Mouse (Mus musculus): ENCODE measurements around the gene Tmem129. TPM values are rescaled to one million over a fixed set of nuclear protein-coding genes. Genes with fewer than 3 reads are reported as not detected.

Gene Tmem129
- total RNA-seq (2017), result 21.5 and 22.0 TPM in 2 replicates

DNA sequence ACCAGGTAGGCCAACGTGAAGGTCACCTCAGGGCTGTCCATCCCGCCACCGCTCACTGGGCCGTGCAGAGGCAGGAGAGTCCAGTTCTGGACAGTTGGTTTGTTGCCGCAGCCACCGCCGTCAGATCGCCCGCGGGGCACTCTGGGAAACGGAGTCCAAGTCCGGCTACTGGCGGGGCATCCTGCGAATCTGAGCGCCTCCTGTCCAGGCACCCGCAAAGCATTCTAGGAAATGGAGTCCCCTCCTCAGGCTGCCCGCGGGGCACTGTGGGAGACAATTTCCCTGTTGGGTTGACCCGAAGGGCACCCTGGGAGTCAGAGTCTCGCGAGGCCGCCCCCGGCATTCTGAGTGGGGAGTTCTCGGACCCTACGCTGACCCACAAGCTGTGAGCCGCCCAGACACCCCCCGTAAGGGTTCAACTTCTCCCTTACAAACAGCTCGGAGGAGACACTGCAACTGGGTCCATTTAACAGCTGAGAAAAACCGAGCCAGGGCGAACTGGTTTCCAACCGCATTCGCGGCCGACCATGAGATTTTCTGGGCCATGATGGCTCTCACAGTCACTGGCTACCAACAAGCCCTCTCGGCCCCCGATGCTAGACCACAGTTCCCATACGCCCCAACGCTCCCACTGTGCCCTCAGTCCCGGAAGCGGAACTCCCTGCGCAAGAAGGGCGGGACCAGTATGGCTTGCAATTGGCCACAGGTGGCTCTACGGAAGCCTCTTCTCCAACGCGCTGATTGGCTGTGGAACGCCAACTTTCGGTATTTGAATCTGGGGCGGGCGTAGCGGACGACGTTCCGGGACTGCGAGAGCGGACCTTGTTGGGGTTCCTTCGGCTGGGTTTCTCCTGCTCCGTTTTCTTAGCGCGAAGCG, at the start of gene Tmem129, which contains the start of gene Tacc3:
Tmem129 (minus strand) TSS at position 630 of the 877 bp plus-strand sequence.
Tacc3 (plus strand) TSS at position 342 of the 877 bp plus-strand sequence.
- ATAC-seq (ENCODE audit: extremely low read depth, insufficient number of reproducible peaks, low FRiP score, poor library complexity, severe bottlenecking), result peak; percentile 88

DNA sequence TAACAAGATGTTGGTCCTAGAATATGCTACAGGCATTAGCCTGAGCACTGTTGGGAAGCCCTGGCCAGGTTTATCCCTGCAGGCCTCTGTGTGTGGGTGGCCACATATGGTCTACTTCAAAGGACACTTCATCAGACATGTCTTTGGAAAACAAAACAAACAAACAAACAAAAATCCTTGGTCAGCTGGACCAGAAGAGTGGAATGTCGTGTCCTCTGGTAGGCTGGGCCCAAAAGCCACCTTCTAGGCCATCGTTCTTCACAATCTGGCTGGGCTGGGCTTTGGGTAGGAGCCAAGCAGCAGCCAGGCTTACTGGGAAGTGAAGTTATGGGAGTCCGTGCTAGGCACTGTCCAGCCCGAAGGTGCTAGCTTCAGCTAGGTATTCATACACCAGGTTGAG, 48.9 kb upstream of the Tmem129 start:
- ATAC-seq (ENCODE audit: extremely low read depth, insufficient number of reproducible peaks, low FRiP score, poor library complexity, severe bottlenecking), result no peak

DNA sequence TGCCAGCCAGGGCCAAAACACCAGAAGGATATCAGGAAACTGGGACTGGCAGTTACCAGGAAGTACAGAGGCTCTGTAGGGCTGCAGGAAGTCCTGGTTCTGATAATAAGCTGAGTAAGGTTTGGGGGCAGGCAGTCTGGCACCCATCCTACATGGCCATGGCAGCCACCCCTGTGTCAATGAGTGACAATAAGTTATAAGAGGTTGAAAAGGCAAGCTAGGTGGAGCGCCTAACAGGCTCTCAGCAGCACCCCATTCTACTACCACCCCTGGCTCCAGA, 48.1 kb upstream of the Tmem129 start:
- ATAC-seq (ENCODE audit: extremely low read depth, insufficient number of reproducible peaks, low FRiP score, poor library complexity, severe bottlenecking), result no peak

DNA sequence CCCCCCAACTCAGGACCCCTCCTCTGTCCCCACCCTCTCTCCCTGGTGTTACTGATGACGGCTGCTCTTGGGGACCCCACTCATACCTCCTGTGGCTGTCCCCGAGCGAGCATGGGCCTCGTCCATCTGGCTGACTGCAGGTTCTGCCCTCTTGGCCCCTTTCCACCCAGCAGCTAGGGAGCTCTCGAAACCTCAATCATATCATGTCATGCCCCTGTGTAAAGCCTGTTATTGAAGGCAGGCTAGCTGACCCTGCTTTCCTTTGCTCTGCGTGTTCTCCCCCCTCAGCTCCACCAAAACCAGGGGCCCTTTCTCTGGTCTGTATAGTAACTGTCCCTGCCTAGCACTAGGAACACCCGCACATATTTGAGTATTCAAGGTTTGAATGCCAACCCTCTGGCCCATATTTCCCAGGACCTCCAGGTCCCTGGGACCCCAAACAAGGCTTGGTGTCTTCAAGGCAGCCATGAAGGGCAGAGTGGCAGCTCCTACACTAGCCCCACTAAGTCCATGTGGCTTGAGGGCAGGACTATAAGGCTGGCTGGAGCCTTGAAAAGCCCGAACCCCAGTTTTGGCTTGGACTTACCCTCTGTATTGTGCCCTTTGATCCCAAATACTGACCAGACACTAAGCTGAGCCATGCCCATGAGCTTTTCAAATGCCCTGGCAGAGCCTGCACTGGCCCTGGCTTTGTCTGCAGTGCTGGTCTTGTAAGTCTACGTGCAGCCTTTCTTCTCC, 47.6 kb upstream of the Tmem129 start:
- no peak for ATAC-seq (ENCODE audit: extremely low read depth, insufficient number of reproducible peaks, low FRiP score, poor library complexity, severe bottlenecking)

DNA sequence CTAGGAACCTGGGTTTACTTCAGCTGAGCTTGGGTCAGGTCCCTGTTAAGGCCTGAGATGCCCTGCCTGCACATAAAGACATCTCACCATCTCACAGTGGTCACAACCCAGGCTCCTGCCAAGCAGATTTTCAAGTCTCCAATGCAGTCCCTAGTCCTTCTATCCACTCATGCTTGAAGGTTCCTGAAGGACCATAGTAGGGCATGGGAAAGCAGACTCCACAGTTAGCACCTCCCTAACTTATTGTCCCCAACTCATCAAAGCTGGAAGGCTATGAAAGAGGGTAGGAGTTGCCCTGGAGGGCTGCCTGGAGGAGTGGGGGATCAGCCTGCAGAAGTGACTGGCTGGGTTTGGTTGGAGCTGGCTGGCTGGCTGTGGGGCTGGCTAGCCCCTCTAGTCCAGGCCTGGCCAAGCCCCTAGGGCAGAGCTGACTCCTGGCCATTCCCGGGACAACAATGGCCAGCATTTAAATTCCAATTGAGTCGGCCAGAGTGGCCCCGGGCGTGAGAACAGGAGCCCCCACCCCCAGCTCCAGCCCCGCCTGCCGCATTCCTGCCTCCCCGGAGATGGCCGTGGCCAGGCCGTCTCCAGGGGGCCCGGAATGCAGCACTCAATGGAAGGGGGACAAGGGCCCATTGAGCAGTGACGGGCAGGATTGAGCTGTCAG, 46.9 kb upstream of the Tmem129 start:
- no peak for ATAC-seq (ENCODE audit: extremely low read depth, insufficient number of reproducible peaks, low FRiP score, poor library complexity, severe bottlenecking)

DNA sequence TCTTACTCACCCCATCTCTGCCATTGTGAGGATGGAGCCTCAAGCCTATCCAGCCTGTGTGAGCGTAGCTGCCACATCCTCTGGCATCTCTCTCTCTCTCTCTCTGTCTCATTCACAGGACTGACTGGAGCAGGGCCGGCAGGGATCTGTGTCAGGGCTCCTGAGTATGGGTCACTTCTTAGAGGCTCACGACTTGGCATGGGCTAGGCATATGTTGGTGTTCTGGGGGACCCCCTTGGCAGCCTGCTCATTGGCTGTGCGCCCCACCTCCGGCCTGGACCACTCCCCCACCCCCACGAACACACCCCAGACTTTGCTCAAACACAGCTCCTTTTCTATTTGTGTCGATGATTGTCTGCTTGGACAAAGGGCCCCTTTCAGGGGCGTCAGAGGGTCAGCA, 45.8 kb upstream of the Tmem129 start:
- no peak for ATAC-seq (ENCODE audit: extremely low read depth, insufficient number of reproducible peaks, low FRiP score, poor library complexity, severe bottlenecking)

DNA sequence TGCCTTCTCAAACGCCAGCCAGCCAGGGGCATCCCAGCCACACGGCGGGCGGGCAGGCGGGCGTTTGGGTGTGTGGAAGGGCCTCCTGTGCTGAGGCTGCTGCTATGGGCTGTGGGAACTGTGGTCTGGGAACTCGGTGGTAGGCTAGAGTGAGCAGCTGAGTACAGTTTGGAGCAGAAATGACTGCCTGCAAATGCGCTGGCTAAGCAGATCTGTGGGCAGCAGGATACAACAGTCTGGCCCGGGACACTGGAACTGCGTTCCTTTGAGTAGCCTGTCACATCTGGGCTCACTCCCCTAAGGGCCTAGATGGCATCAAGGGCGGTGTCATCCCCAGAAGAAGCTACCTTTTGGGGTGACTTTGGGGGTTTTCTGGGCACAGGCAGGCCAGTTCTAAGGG, 43.6 kb upstream of the Tmem129 start:
- no peak for ATAC-seq (ENCODE audit: extremely low read depth, insufficient number of reproducible peaks, low FRiP score, poor library complexity, severe bottlenecking)

DNA sequence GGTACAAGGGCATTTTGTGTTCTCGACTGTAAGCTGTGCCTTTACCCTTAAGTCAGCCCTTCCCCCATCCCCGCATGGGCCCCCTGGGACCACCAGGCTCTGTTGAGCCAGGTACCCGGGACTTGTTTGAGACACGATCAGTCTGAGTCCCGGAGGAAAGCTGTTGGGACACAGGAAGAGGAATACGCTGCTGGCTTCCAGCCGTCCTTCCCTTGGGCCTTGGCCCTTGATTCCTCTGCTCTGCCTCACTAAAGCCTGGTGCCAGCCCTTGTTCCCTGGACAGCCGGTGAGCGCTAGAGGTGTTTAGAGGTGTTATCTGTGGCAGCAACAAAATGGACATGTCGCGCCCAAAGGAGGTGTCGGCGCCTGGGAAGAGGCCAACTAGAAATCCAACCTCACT, 41.8 kb upstream of the Tmem129 start:
- no peak for ATAC-seq (ENCODE audit: extremely low read depth, insufficient number of reproducible peaks, low FRiP score, poor library complexity, severe bottlenecking)

DNA sequence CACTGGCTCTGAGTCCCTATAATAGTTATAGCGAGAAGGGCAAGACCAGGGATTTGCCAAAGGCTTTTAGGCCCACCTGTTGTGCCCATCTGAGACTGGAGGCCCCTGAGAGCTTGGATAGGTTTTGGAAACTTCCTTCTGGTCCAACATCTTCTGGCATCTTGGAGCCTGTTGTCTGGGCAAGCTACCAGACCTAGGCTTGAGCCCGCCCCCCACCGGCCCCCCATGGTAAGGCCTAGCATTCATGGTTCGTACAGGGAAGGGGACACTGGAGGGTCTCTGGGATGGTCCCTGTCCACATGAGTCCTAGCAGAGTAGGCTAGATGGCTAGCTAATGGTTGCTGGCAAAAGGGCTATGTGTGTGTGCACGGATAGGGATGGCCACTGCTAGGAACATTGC, 40.5 kb upstream of the Tmem129 start:
- ATAC-seq (ENCODE audit: extremely low read depth, insufficient number of reproducible peaks, low FRiP score, poor library complexity, severe bottlenecking), result no peak

DNA sequence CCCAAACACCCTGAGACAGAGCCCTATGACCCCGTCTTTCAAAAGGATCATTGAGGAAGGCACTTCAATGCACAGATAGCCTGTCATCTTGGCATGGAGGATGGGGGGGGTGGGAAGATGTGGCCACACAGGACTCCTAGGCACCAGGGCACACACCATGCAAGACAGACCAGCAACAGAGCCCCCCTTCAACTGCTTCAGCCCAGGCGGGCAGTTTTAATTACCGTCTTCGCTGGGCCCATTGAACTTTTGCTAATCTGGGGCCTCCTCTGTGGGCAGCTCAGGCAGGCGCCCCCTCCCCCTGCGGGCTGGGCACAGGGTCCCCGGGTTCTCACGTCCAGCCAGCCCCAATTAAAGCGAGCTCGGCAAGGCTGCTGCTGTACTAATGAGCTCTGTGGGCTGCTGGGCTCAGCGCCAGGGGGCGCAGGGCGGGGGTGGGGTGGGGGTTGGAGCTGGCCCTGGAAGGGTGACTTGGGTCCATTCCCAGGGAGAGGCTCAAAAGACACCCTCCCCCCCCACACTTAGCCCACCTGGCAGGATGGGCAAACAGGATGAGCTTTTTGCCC, 39.8 kb upstream of the Tmem129 start:
- no peak for ATAC-seq (ENCODE audit: extremely low read depth, insufficient number of reproducible peaks, low FRiP score, poor library complexity, severe bottlenecking)

DNA sequence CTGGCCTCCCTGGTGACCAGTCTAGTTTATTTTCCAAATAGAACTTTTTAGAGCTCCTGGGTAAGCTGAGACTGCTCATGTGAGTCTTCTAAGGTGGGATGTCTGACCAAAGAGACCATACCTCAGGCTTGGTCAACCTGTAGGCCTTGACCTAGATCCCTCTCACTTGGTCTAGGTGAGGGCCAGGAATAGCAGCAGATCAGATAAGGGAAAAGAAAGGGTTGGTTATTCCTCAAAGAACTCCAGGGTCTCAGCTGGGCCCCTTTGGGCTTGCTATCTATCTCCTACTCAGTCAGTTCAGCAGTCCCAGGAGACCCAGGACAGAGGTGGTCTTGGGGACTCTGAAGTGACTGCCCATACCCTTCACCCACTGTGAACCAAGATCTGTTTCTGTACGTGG, 39.3 kb upstream of the Tmem129 start:
- no peak for ATAC-seq (ENCODE audit: extremely low read depth, insufficient number of reproducible peaks, low FRiP score, poor library complexity, severe bottlenecking)

DNA sequence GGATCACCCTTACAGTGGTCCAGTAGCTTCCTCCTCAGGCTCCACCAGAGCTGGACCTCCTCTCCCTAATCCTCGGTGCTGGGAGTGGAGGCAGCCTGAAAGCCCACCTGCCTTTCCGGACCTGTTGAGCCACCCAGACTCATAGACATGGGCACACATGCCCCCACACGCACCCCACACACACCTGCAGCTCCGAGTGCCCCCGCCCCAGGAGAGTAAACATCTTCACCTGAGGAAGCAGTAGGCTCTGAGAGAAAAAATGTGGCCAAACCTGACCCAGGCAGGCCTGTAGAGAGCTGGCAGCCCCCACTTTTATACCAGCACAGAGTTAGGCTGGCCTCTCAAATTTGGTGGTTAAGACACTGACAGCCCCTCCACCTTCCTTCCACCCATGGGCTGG, 38.2 kb upstream of the Tmem129 start:
- ATAC-seq (ENCODE audit: extremely low read depth, insufficient number of reproducible peaks, low FRiP score, poor library complexity, severe bottlenecking), result no peak

DNA sequence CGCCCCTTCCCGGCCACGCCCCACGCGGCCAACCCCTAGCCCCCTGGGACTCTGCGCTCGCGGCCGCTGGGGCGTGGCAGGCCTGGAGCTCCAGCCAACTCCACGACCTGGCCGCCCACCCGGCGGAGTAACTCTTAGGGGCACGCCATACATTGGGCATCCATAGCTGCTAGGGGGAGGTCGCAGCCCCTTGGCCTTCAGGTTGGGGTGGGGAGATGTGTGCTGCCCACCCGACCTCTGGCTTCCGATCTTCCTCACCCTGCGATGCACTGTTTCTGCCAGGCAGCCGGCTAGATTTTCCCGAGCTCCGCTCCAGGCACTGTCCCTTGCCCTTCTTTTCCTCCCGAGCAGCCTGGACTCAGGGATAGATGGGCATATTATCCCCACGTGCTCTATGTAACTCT, 37.5 kb upstream of the Tmem129 start:
- no peak for ATAC-seq (ENCODE audit: extremely low read depth, insufficient number of reproducible peaks, low FRiP score, poor library complexity, severe bottlenecking)

DNA sequence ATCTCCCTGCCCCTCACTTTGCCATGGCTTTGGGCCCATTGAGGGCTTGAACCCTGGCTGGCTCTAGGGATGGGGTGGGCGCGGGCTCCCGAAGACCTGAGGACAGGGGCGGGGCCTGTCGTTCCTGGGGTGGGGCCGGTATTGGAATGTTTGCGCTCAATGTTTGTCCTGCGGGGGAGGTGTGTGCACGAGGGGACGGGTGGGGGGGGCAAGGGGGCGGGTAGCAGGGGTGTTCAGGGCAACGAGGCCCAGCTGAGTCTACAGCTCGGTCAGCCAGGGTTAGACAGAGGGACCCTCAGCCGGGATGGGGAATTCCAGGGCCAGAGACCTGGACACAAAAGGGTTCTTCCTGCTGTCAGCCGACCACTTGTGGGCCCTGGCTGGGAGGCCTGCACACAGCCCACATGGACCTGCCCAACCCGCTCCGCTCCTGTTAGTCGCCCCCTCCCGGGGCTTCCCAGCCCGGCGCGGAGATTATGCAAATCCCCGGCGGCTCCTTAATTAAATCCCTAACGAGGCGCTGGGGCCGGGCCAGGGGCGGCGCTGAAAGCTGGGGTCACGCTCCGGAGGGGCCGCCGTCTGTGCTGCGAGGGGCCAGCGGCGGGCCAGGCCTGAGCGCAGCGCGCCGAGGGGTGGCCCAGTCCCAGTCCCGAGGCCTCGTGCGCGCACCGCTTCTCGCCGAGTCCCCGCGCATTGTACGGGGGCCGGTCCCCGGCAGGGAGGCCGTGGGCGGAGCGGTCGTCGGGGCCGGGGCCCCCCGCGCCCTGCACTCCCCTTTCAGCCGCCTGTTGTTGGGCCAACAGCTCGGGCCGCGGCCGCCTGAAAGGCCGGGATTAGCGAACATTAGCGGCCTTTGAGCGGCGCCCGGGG, 36.9 kb upstream of the Tmem129 start:
- no peak for ATAC-seq (ENCODE audit: extremely low read depth, insufficient number of reproducible peaks, low FRiP score, poor library complexity, severe bottlenecking)

DNA sequence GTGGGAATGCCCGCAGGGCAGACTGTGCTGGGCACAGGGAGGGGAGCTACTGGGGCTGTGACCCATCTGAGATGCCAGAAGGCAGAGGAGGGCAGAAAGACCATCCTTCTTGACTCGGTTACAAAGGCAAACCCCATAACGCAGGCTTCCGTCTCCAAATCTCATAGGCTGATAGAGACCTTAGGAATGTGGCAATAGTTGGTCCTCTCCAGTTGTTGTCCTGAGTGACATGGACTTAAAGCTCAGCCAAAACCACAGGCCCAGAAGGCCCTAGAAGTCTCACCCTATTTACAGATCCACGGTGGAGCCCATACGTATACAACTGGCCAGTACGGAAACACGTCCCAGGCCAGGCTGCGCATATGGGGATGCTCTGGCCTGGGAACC, 36.2 kb upstream of the Tmem129 start:
- no peak for ATAC-seq (ENCODE audit: extremely low read depth, insufficient number of reproducible peaks, low FRiP score, poor library complexity, severe bottlenecking)

DNA sequence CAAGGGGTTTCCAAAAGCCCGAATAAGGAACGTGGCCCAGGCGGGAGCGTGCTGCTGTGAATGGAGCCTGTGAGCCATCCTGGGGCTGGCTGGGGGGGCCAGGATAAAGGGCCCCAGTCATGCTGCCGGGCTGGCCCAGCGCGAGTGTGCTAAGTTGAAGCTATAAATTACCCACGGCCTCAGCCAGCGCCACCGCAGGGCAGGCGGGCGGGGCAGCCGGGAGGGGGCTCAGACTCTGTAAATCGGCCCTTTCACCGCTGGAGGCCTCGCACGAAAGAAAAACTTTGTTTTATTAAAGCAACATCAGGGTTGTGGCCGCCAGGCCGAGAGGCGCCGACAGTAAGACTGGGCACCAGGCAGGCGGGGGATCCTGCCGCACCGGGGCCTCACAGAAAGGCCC, 34.2 kb upstream of the Tmem129 start:
- no peak for ATAC-seq (ENCODE audit: extremely low read depth, insufficient number of reproducible peaks, low FRiP score, poor library complexity, severe bottlenecking)

DNA sequence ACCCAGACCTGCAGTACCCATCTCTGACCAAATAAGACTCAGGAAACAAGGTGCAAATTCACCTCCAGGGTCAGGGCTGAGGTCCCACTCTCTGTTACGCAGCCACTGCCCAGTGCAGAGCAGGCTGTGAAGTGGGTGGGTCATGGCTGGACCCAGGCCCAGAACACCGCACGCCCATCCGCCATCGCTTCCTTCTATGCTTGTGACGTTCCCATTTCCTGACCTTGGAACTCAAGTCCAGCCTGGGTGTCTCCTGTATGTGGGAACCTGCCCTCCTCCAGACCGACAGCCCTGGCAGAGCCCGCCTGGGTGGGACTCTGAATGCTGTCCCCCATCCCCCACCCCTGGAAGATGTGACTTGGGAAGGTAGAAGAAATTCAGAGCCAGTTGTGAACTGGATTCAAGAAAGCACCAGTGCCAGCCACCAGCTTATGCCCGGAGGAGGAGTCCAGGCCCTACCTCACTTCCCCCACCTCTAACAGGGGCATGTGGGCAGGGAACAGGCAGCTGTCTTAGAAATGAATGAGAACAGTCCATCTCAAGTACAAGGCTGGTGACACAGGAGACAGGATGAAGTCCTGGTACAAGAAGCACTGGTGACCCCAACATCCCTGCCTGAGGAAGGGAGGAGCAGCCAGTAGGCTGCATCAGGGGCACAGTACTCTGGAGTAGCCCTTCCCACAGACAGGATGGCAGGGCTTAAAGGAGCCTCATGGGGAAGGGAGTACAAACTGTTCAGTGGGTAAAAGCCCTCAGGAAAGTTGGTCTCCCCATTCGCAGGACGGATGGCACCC, 31.8 kb upstream of the Tmem129 start:
- no peak for ATAC-seq (ENCODE audit: extremely low read depth, insufficient number of reproducible peaks, low FRiP score, poor library complexity, severe bottlenecking)

DNA sequence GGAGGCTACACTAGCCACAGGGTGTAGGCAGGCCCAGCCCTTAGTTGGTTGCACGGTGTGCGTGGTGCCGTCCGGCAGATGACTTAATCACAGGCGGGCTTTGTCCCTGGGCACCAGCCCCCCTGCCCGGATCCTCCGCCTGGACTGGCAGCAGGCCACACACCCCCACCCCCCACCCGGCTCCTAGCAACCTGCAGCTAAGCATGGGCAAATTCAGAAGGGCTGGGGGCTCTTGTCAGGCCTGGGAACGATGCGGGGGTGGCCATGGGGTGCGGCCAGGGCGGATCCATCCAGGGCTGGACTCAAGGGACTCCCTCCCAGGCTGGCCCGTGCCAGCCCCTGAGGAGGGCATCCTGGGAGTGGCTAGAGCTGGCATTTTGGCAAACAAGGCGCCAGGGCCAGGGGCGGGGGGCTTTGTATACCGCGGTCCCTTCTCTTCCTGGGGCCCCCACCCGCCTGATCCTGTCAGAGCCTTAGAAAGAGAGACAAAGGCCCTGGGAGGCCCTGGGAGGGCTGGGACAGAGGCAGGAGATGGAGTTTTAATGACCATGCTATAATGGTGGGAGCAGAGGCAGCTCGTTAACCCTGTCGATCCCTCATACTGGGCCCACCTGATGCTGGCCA, 31.1 kb upstream of the Tmem129 start:
- ATAC-seq (ENCODE audit: extremely low read depth, insufficient number of reproducible peaks, low FRiP score, poor library complexity, severe bottlenecking), result no peak

All from neutrophil, adult 5-6 weeks (primary cell).